Mouse (Mus musculus) thymus, adult 2 months (tissue): Measurements from ENCODE around the gene Klrg1.

Experiments
- CTCF ChIP-seq: fragments of 200-500 bp; IDR thresholded peaks from 2 replicates; pipeline ENCODE4 v1.5.1; 2012; ENCODE audit warnings: mild to moderate bottlenecking, control low read depth, low read length, moderate library complexity, borderline replicate concordance; ENCODE audit not compliant: control insufficient read depth, poor library complexity, insufficient read depth; ENCODE audit errors: extremely low read depth
- POLR2A ChIP-seq: fragments of 200-500 bp; IDR thresholded peaks from 2 replicates; pipeline ENCODE4 v1.6.1; 2012; ENCODE audit warnings: mild to moderate bottlenecking, low read length, control low read depth, moderate library complexity; ENCODE audit not compliant: control insufficient read depth, poor library complexity, insufficient read depth; ENCODE audit errors: extremely low read depth

DNA sequence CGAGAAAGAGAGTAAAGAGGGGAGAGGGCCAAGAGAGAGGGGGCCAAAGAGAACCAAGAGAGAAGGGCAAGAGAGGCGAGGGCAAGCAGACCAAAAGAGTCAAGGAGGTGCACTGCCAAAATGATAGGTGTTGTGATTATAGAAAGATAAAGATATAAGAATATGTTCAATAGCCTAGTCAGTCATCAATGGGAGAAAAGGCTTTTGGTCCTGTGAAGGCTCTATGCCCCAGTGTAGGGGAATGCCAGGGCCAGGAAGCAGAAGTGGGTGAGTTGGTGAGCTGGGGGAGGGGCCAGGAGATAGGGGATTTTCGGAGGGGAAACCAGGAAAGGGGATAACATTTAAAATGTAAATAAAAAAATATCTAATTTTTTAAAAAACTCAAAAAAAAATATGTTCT is 11.6 kb upstream of the Klrg1 start:
- TF ChIP-seq CTCF (no peak), POLR2A (no peak)
